Mouse (Mus musculus) layer of hippocampus, adult 9-11 months (tissue): Measurements from ENCODE around the gene Slc25a43.

Experiments used
- DNase-seq: peaks from one replicate; pipeline ENCODE4 v3.0.0; 2022

Slc25a43 gene

GRCm38 (mm10) chrX:36743503-36744101 lies at the start of gene Slc25a43:
Gene Slc25a43 (plus strand): TSS chrX:36743659.
- DNase-seq = no peak

GRCm38 (mm10) chrX:36740124-36740951 lies 3.1 kb upstream of the Slc25a43 start:
- no peak for DNase-seq

GRCm38 (mm10) chrX:36741278-36741677 lies 2.2 kb upstream of the Slc25a43 start:
- no peak for DNase-seq

- DNase-seq = no peak
Observed at GRCm38 (mm10) chrX:36742744-36743143, 715 bp upstream of the Slc25a43 start.

GRCm38 (mm10) chrX:36744735-36745134 lies 1.3 kb downstream of the Slc25a43 start:
- peak; percentile 59 for DNase-seq

- DNase-seq = no peak
Observed at GRCm38 (mm10) chrX:36745333-36745732, 1.9 kb downstream of the Slc25a43 start.

- DNase-seq = no peak
Observed at GRCm38 (mm10) chrX:36746789-36747188, 3.3 kb downstream of the Slc25a43 start.

- no peak for DNase-seq
Observed at GRCm38 (mm10) chrX:36748573-36748972, 5.1 kb downstream of the Slc25a43 start.

GRCm38 (mm10) chrX:36749281-36749785 lies 5.9 kb downstream of the Slc25a43 start:
- DNase-seq = no peak

GRCm38 (mm10) chrX:36750591-36750990 lies 7.1 kb downstream of the Slc25a43 start:
- DNase-seq = no peak

GRCm38 (mm10) chrX:36752586-36752985 lies 9.1 kb downstream of the Slc25a43 start:
- no peak for DNase-seq

- no peak for DNase-seq
Observed at GRCm38 (mm10) chrX:36757796-36758472, 14.5 kb downstream of the Slc25a43 start.

GRCm38 (mm10) chrX:36758566-36758965 lies 15.1 kb downstream of the Slc25a43 start:
- DNase-seq = no peak

- DNase-seq = peak; percentile 26
Observed at GRCm38 (mm10) chrX:36760946-36761635, 17.6 kb downstream of the Slc25a43 start.

GRCm38 (mm10) chrX:36762289-36762688 lies 18.8 kb downstream of the Slc25a43 start:
- no peak for DNase-seq

GRCm38 (mm10) chrX:36762894-36763293 lies 19.4 kb downstream of the Slc25a43 start:
- DNase-seq = no peak

- DNase-seq = no peak
Observed at GRCm38 (mm10) chrX:36763298-36763933, 20.0 kb downstream of the Slc25a43 start.

- no peak for DNase-seq
Observed at GRCm38 (mm10) chrX:36763934-36764317, 20.5 kb downstream of the Slc25a43 start.

GRCm38 (mm10) chrX:36767386-36767785 lies 23.9 kb downstream of the Slc25a43 start:
- DNase-seq = no peak

- DNase-seq = no peak
Observed at GRCm38 (mm10) chrX:36772591-36772990, 29.1 kb downstream of the Slc25a43 start.

GRCm38 (mm10) chrX:36775520-36775919 lies 32.1 kb downstream of the Slc25a43 start:
- no peak for DNase-seq

GRCm38 (mm10) chrX:36777694-36778093 lies 34.2 kb downstream of the Slc25a43 start:
- DNase-seq = no peak
